Mouse (Mus musculus) cerebellum, adult 2 months (tissue): ENCODE measurements around the gene Dnajc1.

Experiments used
- CTCF ChIP-seq: fragments of 200-500 bp; IDR thresholded peaks from 2 replicates; pipeline ENCODE4 v1.5.1; 2011; ENCODE audit warnings: low read depth, mild to moderate bottlenecking, control low read depth, low read length, moderate library complexity, borderline replicate concordance; ENCODE audit not compliant: insufficient read depth
- POLR2A ChIP-seq: fragments of 200-500 bp; IDR thresholded peaks from 2 replicates; pipeline ENCODE4 v1.6.1; 2011; ENCODE audit warnings: low read length, control low read depth, borderline replicate concordance; ENCODE audit not compliant: insufficient read depth

- no peak for TF ChIP-seq POLR2A
- no peak for TF ChIP-seq CTCF
These were observed 37.3 kb downstream of the Dnajc1 start for GRCm38 (mm10) chr2:18355293-18355692.
